Mouse (Mus musculus) kidney, embryonic 16.5 days (tissue): ENCODE measurements around the gene Ube2q2. TPM values are rescaled to one million over a fixed set of nuclear protein-coding genes. Genes with fewer than 3 reads are reported as not detected.

ENCODE experiments used
- ATAC-seq: fragments of 200-750 bp; cut with Nextera tagmentation; 2 replicates; pipeline ENCODE4 v1.8.0; 2017; ENCODE audit warnings: moderate TSS enrichment; ENCODE audit not compliant: low FRiP score, low TSS enrichment
- H3K27ac ChIP-seq: fragments of 300-500 bp; sonication (generic); 2 replicates; pipeline ENCODE4 v1.5.1; 2014; ENCODE audit warnings: low read length
- H3K27me3 ChIP-seq: fragments of 300-500 bp; sonication (generic); 2 replicates; pipeline ENCODE4 v1.6.1; 2014; ENCODE audit warnings: low read length, control low read depth, mixed read lengths; ENCODE audit not compliant: insufficient read depth
- H3K36me3 ChIP-seq: fragments of 300-500 bp; sonication (generic); 2 replicates; pipeline ENCODE4 v1.6.1; 2014; ENCODE audit warnings: low read length, control low read depth, mixed read lengths; ENCODE audit not compliant: insufficient read depth
- H3K4me1 ChIP-seq: fragments of 300-500 bp; sonication (generic); 2 replicates; pipeline ENCODE4 v1.6.1; 2014; ENCODE audit warnings: low read length, control low read depth, mixed read lengths; ENCODE audit not compliant: insufficient read depth
- H3K4me2 ChIP-seq: fragments of 300-500 bp; sonication (generic); replicated peaks from 2 replicates; pipeline ENCODE4 v1.6.1; 2014; ENCODE audit warnings: low read depth, low read length
- H3K4me3 ChIP-seq: fragments of 300-500 bp; sonication (generic); 2 replicates; pipeline ENCODE4 v1.5.1; 2014; ENCODE audit warnings: mild to moderate bottlenecking, low read length
- H3K9ac ChIP-seq: fragments of 300-500 bp; sonication (generic); replicated peaks from 2 replicates; pipeline ENCODE4 v1.6.1; 2014; ENCODE audit warnings: low read length
- H3K9me3 ChIP-seq: fragments of 300-500 bp; sonication (generic); 2 replicates; pipeline ENCODE4 v1.6.1; 2016; ENCODE audit warnings: low read length, control low read depth
- WGBS: fragments of 180-500 bp; shearing (Covaris S2); extraction: QIAGEN DNeasy Blood & Tissue Kit; methylation state at CpG from one replicate; pipeline ENCODE4 v1.1.7; 2014; 5-methylcytosine and 5-hydroxymethylcytosine counted together
- polyA plus RNA-seq: library from polyadenylated mRNA; unstranded; fragments of >200 nt; fragmentation: Nextera tagmentation; extraction: Ambion mirVana; gene quantifications from 2 replicates; pipeline ENCODE4 v1.2.1, GENCODE M21; 2015

Ube2q2 gene
- polyA plus RNA-seq, 1 experiment from 2014 or later, result 29.2 TPM

- WGBS, result 75% methylated on average over 7 of the region's 7 CpGs
- H3K27ac ChIP-seq, result no peak overlapping the region
These were observed 22.2 kb downstream of the Ube2q2 start for GRCm38 (mm10) chr9:55170655-55171412.

DNA sequence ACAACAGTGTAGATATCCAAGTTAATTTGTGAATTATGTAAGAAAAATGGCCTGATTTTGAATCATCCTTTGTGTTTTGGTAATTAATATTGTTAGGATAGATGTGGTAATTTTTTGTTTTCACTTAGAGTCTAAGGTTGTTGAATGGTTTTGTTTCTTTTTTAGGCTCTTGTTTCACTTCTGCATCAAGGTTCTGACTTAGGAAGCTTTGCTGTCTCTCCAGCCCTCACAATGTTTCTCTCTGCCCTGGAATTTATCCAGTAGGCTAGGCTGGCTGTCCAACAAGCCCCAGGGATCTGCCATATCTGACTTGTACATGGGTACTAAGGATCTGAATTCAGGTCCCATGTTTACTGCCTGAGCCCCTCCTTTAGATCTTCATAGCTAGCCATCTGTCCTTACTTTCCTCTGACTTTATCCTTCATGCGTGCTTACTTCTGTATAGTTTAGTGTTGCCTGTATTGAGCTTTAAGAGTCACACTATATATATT, 23.6 kb downstream of the Ube2q2 start:
- Histone ChIP-seq H3K4me3 (no peak overlapping the region), H3K9me3 (no peaks in the 10 kb centered on the region), H3K36me3 (peaks cover 5% of the 10 kb centered on the region; the same call in 1 of the 2 replicates), H3K4me2 (no peak overlapping the region), H3K4me1 (no peaks in the 10 kb centered on the region), H3K27me3 (no peaks in the 10 kb centered on the region), H3K27ac (no peak overlapping the region), H3K9ac (no peak overlapping the region)
- 100% methylated on average over 1 of the region's 1 CpGs for WGBS
- no peak for ATAC-seq

More at GRCm38 (mm10) chr9:55170655-55171412, 22.2 kb downstream of the Ube2q2 start:
- ATAC-seq, result no peak
- Histone ChIP-seq H3K4me2 (no peak overlapping the region), H3K4me1 (no peaks in the 10 kb centered on the region), H3K36me3 (peaks cover 5% of the 10 kb centered on the region; the same call in 1 of the 2 replicates), H3K27me3 (no peaks in the 10 kb centered on the region), H3K9ac (no peak overlapping the region), H3K9me3 (no peaks in the 10 kb centered on the region), H3K4me3 (no peak overlapping the region)

- Histone ChIP-seq H3K27ac (no peak overlapping the region), H3K27me3 (no peaks in the 10 kb centered on the region), H3K4me2 (no peak overlapping the region), H3K36me3 (peaks cover 5% of the 10 kb centered on the region; the same call in 1 of the 2 replicates), H3K9ac (no peak overlapping the region), H3K4me1 (no peaks in the 10 kb centered on the region), H3K4me3 (no peak overlapping the region), H3K9me3 (no peaks in the 10 kb centered on the region)
- no peak for ATAC-seq
- WGBS, result 85% methylated on average over 2 of the region's 2 CpGs
These were observed 25.6 kb downstream of the Ube2q2 start for GRCm38 (mm10) chr9:55174235-55174634.

GRCm38 (mm10) chr9:55195876-55196275, 47.2 kb downstream of the Ube2q2 start:
- H3K4me2 ChIP-seq, result no peak overlapping the region
- no peak overlapping the region for H3K27ac ChIP-seq
- no peak for ATAC-seq
- H3K9ac ChIP-seq, result no peak overlapping the region
- no peaks in the 10 kb centered on the region for H3K9me3 ChIP-seq
- no peaks in the 10 kb centered on the region for H3K27me3 ChIP-seq
- H3K36me3 ChIP-seq, result peaks cover 11% of the 10 kb centered on the region
- no peaks in the 10 kb centered on the region for H3K4me1 ChIP-seq
- 89% methylated on average over 3 of the region's 3 CpGs for WGBS
- no peak overlapping the region for H3K4me3 ChIP-seq

GRCm38 (mm10) chr9:55198260-55198659, 49.6 kb downstream of the Ube2q2 start:
- no peak overlapping the region for H3K27ac ChIP-seq
- no peak overlapping the region for H3K9ac ChIP-seq
- no peak for ATAC-seq
- peaks cover 12% of the 10 kb centered on the region; the same call in 1 of the 2 replicates for H3K36me3 ChIP-seq
- H3K4me2 ChIP-seq, result no peak overlapping the region
- WGBS, result 100% methylated on average over 1 of the region's 1 CpGs
- H3K4me1 ChIP-seq, result no peaks in the 10 kb centered on the region
- no peaks in the 10 kb centered on the region for H3K9me3 ChIP-seq
- no peak overlapping the region for H3K4me3 ChIP-seq
- no peaks in the 10 kb centered on the region for H3K27me3 ChIP-seq

DNA sequence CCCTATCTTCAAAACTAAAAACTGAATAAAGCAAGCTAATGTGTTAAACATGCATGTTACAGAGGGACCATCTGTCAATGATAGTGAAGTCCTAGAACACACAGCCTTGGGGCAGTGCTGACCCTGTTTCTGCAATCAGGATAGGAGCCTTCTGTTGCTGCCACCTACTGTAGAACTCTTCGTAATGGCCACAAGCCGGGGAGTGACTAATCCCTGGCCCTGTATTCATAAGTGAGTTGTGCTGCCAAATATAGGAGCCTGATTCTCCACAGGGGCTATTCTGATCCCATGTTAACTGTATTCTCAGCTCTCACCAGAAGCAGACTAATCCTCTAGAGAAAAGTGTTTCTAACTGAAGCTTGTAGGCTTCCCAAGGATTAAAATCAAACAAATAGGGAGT, 50.7 kb downstream of the Ube2q2 start:
- Histone ChIP-seq H3K27me3 (no peaks in the 10 kb centered on the region), H3K36me3 (peaks cover 8% of the 10 kb centered on the region; the same call in 1 of the 2 replicates), H3K4me2 (no peak overlapping the region), H3K4me3 (no peak overlapping the region), H3K4me1 (no peaks in the 10 kb centered on the region), H3K9ac (no peak overlapping the region), H3K9me3 (no peaks in the 10 kb centered on the region), H3K27ac (no peak overlapping the region)
- ATAC-seq, result no peak
- 89% methylated on average over 2 of the region's 2 CpGs for WGBS

- H3K4me3 ChIP-seq, result peak overlapping the region; percentile 89
- WGBS, result 6% methylated on average over 2 of the region's 2 CpGs
- H3K27ac ChIP-seq, result peak overlapping the region; percentile 83
- peak; percentile 41 for ATAC-seq
- H3K9ac ChIP-seq, result peak overlapping the region; percentile 86
- H3K4me2 ChIP-seq, result peak overlapping the region; percentile 71
- no peaks in the 10 kb centered on the region for H3K36me3 ChIP-seq
- peaks cover 23% of the 10 kb centered on the region for H3K4me1 ChIP-seq
- no peaks in the 10 kb centered on the region for H3K9me3 ChIP-seq
- H3K27me3 ChIP-seq, result no peaks in the 10 kb centered on the region
These were observed 59.8 kb downstream of the Ube2q2 start for GRCm38 (mm10) chr9:55208458-55208789.

- under 1% methylated on average over 65 of the region's 65 CpGs for WGBS
- peaks cover 23% of the 10 kb centered on the region for H3K4me1 ChIP-seq
- peak; percentile 99 for ATAC-seq
- peak within 1 kb of the TSS; percentile 83 for H3K27ac ChIP-seq
- peak within 1 kb of the TSS; percentile 89 for H3K4me3 ChIP-seq
- no peaks in the 10 kb centered on the region for H3K36me3 ChIP-seq
- H3K9me3 ChIP-seq, result no peaks in the 10 kb centered on the region
- H3K4me2 ChIP-seq, result peak within 1 kb of the TSS; percentile 71
- H3K27me3 ChIP-seq, result no peaks in the 10 kb centered on the region
- peak within 1 kb of the TSS; percentile 86 for H3K9ac ChIP-seq
These were observed 60.3 kb downstream of the Ube2q2 start, which contains the start of gene Fbxo22 for GRCm38 (mm10) chr9:55208790-55209481. TSS of gene Fbxo22 (plus strand) at chr9:55208925.

DNA sequence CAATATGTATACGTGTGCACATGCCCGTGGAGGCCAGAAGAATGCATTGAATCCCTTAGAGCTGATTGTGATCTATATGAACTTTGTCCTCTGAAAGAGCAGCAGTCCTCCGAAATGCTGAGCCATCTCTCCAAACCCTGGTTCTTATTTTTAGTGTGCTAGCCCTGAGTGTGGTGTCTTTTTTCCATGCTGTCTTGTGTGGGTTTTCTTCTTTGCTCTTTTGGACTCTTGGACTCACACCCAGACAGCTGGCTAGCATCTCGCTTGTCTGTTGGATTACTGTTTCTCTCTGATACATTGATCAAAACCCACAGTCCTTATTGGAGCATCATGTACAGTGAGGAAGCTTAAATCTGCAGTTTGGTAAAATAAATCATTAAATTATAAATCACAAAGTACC, 63.0 kb downstream of the Ube2q2 start:
- Histone ChIP-seq H3K4me3 (no peak overlapping the region), H3K27ac (no peak overlapping the region), H3K4me2 (no peak overlapping the region), H3K4me1 (peaks cover 23% of the 10 kb centered on the region), H3K27me3 (no peaks in the 10 kb centered on the region), H3K36me3 (peaks cover 24% of the 10 kb centered on the region), H3K9ac (no peak overlapping the region), H3K9me3 (no peaks in the 10 kb centered on the region)
- ATAC-seq, result no peak
- 75% methylated on average over 4 of the region's 4 CpGs for WGBS

DNA sequence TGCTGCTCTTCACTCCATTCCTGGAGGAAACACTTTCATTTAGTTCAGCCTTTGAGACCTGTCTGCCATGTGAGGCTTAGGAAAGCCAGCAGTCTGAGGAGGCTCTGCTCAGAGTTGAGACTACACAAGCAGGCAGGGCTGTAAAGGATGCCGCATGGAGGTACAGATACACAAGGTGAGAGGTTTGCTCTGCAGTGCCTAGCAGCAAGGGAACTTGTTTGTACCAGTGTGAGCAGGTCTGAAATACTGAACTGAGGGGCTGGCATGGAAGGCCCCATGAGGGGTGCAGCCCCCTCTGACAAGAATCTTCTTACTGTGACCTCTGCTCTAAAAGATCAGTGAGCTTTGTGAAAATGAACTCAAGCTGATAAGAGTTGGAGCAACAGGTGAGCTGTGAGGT, 64.7 kb downstream of the Ube2q2 start:
- peaks cover 16% of the 10 kb centered on the region for H3K4me1 ChIP-seq
- H3K4me2 ChIP-seq, result no peak overlapping the region
- H3K36me3 ChIP-seq, result peaks cover 37% of the 10 kb centered on the region
- H3K27ac ChIP-seq, result no peak overlapping the region
- no peak overlapping the region for H3K9ac ChIP-seq
- 93% methylated on average over 1 of the region's 1 CpGs for WGBS
- H3K4me3 ChIP-seq, result no peak overlapping the region
- no peak for ATAC-seq
- H3K27me3 ChIP-seq, result no peaks in the 10 kb centered on the region
- no peaks in the 10 kb centered on the region for H3K9me3 ChIP-seq
